Mouse (Mus musculus) right cerebral cortex, adult 18-20 months (tissue): ENCODE measurements around the gene Tbx1.

Experiments
- DNase-seq: peaks from one replicate; pipeline ENCODE4 v3.0.0; 2022; ENCODE audit warnings: mixed read lengths

Tbx1 gene

DNA sequence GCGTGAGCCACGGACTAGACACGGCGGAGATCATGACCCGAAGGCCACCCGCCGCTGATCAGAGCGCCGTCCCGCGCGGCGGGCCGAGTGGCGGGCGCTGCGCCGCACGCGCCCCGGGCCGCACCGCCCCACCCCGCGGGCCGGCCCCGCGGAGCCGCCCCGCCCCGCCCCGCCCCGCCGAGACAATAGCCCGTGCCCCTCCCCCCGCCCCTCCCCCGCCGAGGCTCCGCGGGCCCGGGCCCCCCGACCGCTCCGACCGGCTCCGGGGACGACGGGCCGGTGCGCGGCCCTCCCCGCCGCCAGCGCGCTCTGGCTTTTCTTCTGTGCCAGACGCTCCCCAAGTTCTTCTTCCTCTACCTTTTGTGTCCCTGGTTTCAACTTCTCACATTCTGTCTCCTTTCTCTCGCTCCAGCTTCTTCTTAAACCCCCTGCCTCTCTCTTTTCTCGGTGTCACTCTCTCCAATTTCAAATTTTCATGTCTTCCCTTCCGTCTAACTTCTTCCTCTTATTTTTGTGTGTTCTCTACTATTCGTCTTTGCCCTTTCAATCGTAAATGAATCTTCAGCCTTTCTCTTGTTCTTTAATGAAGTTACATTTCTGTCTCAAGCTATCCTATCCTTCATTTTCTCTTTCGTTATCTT, 3.4 kb downstream of the Tbx1 start:
- no peak for DNase-seq

GRCm38 (mm10) chr16:18586076-18586905, 4.2 kb downstream of the Tbx1 start:
- DNase-seq = no peak

GRCm38 (mm10) chr16:18585676-18586075, 4.8 kb downstream of the Tbx1 start:
- DNase-seq = no peak

DNA sequence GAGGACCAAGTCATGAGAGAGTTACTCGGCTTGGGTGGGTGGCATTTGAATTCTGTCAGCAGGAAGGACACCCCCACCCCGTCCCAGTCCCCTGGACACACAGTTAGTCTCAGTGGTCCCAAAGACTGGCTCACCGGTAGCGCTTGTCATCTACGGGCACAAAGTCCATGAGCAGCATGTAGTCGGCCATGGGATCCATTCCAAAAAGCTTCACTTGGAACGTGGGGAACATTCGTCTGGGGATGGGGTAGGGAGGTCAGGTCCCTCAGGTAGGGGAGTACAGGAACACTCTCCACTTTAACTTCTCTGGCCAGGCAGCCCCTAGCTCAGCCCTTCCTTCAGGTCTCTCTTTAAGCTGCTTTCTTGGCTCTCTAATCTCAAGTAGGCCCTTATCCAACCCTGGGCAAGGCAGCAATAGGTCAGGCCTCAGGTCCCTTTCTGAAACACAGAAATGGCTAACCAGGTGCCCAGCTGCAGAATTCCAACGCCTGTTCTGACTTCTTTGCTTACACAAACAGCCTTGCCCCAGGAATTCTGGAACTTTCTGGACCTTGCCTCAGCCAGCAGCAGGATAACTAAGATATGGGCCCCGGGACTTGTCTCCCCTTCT, 5.5 kb downstream of the Tbx1 start:
- DNase-seq = no peak

GRCm38 (mm10) chr16:18583673-18584357, 6.7 kb downstream of the Tbx1 start:
- no peak for DNase-seq

- DNase-seq = no peak
Measured at GRCm38 (mm10) chr16:18583169-18583568, 7.3 kb downstream of the Tbx1 start.

GRCm38 (mm10) chr16:18582426-18583148, 7.9 kb downstream of the Tbx1 start:
- DNase-seq = no peak

DNA sequence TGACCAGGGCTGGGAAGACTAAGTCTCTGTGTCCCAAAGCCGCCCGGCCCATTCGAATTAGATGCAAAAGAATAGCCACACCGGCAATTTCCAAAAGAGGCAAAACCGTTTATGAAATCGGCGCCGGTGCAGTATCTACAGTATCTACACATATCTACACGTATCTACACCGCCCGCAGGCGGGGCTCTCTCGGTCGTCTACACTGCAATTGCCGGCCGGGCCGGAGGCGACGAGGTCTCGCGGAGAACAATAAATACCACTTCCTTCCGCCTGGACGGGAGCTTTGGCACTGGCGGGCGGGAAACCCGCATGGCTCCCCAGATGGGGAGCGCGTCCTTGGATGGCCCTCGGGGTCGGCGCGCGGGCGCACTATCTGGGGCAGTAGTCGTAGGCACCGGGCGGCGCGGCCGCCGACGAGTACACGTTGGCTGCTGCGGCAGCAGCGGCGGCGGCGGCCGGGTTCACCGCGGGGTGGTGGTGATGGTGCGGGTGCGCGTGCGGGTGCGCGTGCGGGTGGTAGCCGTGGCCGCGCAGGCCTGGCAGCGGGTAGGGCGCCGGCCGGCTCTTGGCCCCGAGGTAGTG, 8.8 kb downstream of the Tbx1 start:
- DNase-seq = no peak

DNA sequence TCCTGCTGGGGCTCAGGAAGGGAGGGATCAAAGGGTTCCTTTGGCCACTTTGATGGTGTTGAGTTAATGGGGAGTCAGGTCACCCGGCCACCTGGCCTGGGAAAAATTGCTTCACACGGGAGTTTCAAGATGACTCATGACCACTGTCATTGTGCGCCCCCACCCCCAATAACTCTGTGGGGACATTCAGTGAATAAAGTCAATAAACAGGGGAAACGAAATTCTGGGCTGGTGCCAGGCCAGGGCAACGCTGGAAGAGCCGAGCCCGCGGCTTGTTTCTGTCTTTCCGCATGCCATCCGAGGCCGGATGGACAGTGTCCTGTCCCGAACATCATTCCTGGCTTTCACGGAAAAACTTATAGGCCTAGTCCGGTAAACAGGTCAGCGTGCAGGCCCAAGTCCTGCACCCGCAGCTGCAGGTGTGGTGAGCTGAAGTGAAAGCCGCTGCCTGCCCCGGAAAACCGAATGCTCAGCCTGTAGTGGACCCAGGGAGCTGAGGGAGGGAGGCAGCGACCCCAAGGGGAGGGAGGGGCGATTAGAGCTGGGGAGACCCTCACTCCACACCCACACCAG, 9.3 kb downstream of the Tbx1 start:
- DNase-seq = no peak

DNA sequence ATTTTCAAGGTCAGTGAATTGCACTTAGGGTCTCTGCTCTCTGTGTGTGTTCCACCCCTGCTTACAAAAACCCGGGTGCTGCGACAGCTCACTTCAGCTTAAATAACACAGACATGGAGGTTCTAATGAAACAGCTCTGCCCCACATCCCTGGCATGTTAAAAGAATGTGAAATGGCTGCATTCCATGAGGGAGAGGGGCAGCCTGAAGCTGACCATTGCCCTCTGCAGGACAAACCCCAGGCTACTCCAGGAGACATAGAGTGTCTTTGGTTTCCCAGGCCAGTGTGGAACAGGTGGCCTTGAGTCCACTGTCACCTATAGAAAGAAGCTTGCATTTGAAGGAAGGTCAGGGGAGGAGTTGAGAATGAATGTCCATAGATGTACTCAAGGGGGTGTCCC, 10.1 kb downstream of the Tbx1 start:
- DNase-seq = no peak

- no peak for DNase-seq
Measured at GRCm38 (mm10) chr16:18577599-18578160, 12.8 kb downstream of the Tbx1 start.

DNA sequence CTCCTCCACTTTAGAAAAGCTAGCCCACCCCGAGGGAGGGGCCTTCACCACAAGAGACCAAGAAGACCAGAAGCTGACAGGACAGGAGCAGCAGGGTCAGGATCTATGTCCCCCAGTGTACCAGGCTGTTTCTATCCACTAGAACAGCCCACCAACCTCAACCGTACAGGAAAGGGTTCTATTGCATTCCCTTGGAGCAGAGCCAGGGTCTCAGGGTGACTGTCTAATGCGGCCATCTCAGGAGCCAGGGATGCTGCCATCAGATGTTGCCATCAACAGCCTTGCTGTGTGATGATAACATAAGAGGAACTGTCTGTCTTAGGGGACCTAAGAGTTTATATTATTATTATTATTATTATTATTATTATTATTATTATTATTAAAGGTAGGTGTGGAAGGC, 13.4 kb downstream of the Tbx1 start:
- no peak for DNase-seq

DNA sequence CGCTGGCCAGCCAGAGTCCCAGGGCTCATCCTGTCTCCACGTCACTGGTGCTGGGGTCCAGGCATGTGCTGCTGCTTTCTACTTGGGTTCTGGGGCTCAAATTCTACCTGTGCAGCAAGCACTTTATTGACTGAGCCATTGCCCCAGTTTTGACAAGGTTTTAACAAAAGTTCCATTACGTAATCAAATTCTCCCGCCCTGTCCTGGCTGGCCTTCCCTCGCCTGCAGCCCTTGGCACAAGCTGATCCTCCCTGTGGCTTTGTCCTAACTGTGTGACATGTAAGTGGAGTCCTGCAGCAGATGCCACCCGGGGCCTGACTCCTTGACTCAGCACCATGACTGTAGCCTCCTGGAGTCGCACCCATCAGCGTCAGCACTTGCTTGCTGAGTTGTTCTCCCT, 16.3 kb downstream of the Tbx1 start:
- DNase-seq = no peak

- DNase-seq = no peak
Measured at GRCm38 (mm10) chr16:18568599-18568998, 21.9 kb downstream of the Tbx1 start.

- DNase-seq = no peak
Measured at GRCm38 (mm10) chr16:18564472-18564871, 26.0 kb downstream of the Tbx1 start.

GRCm38 (mm10) chr16:18556461-18556860, 34.0 kb downstream of the Tbx1 start:
- no peak for DNase-seq

DNA sequence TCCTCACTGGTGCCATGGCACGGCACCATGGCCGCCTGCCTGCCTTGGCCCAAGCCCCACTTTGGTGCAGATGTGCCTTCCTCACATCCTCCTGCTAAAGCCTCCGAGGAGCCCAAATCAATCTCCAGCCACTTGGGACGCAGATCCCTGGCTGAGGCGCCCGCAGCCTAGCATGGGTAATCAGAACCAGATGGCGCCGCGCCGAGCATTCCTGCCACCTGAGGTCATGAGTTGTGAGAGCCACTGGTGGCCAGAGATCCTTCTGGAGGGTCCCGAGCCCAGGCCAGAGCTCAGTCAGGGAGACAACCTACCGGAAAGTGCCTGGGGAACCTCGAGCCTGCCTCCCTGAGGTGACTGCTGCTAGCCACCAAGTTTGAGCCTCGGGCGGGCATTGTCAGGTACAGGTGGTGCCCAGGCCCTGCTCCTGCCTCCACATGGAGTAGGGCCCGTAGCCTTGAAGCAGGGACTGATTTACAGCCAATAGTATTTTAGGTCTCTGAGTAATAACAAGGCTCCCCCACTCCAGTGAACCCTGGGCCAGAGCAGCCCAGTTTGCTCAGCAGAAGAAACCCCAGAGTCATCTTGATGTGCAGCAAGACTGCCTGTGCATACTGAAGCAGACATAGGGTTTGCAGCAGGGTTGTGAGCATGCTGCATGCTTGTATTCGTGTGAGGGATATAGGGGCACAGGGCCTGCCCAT, 35.1 kb downstream of the Tbx1 start:
- no peak for DNase-seq

- no peak for DNase-seq
Measured at GRCm38 (mm10) chr16:18554721-18555120, 35.8 kb downstream of the Tbx1 start.

DNA sequence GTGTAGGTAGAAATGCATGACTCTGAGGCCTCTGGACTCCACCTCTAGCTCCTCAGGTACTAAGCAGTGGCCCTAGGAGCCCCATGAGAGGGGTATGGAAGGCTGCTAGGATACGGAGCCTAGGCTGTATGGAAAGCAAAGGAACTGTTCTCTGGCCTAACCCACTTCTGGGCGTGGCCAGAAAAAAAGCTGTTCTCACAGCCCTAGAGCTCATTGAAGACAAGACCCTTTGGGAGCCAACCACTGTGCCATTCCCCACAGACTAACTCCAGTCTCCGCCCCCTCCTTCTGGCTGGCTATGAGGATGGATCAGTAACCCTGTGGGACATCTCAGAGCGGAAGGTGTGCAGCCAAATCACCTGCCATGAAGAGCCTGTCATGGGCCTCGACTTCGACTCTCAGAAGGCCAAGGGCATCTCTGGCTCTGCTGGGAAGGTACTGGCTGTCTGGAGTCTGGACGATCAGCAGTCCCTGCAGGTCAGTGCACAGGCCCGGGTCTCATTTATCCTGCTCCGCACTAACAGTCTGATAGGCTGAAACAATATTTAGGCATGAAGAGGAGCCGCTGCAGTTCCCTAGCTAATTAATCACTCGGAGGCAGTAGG, 38.3 kb downstream of the Tbx1 start:
- DNase-seq = no peak

DNA sequence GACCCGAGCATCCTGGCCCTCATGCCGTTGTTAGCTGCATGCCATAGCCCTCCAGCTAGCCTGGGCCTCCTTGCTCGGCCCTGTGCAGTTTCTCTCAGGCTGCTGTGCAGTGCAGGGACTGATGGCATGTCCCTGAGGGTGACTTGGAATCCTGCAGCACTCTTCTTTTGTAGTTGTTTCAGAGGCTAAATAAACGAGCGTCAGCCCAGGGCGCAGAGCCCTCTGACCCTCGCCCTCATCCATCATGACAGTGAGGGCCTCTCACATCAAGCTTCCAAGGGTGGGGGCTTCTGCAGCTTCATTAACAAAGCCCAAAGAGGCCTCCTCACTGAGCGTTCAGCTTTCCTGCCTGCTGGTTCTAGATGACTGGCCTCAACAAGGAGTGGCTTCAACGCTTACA, 38.9 kb downstream of the Tbx1 start:
- no peak for DNase-seq

DNA sequence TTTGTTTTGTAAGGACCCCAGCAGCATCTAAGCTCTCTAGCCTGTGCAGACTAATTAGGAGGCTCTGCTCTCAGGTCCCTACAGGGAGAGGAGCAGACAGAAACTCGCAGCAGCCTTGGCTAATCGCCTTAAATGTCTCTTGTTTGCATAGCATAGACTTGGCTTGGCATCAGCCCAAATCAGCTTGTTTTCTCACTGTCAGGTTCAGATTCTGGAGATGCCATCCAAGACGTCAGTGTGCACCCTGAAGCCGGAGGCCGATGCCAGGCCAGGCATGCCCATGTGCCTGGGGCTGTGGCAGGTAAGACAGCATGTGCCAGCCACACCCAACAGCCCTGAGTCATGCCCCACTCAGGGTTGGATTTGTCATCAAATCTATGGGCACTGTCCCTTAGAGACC, 42.6 kb downstream of the Tbx1 start:
- DNase-seq = no peak
